Mouse (Mus musculus) hindbrain, embryonic 13.5 days (tissue): ENCODE data around the gene Osbpl2. TPM values are rescaled to one million over a fixed set of nuclear protein-coding genes. Genes with fewer than 3 reads are reported as not detected.

Source experiments
- ATAC-seq: fragments of 200-750 bp; cut with Nextera tagmentation; 2 replicates; pipeline ENCODE4 v1.8.0; 2017; ENCODE audit warnings: moderate TSS enrichment; ENCODE audit not compliant: low FRiP score
- H3K27ac ChIP-seq: fragments of 300-500 bp; sonication (generic); 2 replicates; pipeline ENCODE4 v1.5.1; 2015; ENCODE audit warnings: inconsistent platforms, mild to moderate bottlenecking, moderate library complexity
- H3K27me3 ChIP-seq: fragments of 300-500 bp; sonication (generic); 2 replicates; pipeline ENCODE4 v1.6.1; 2015; ENCODE audit warnings: mild to moderate bottlenecking, inconsistent platforms
- H3K36me3 ChIP-seq: fragments of 300-500 bp; sonication (generic); 2 replicates; pipeline ENCODE4 v1.6.1; 2015; ENCODE audit warnings: mild to moderate bottlenecking, inconsistent platforms
- H3K4me1 ChIP-seq: fragments of 300-500 bp; sonication (generic); replicated peaks from 2 replicates; pipeline ENCODE4 v1.6.1; 2015; ENCODE audit warnings: inconsistent platforms
- H3K4me2 ChIP-seq: fragments of 300-500 bp; sonication (generic); 2 replicates; pipeline ENCODE4 v1.6.1; 2015; ENCODE audit warnings: inconsistent platforms, mild to moderate bottlenecking, moderate library complexity
- H3K4me3 ChIP-seq: fragments of 300-500 bp; sonication (generic); 2 replicates; pipeline ENCODE4 v1.5.1; 2015; ENCODE audit warnings: mild to moderate bottlenecking, inconsistent platforms
- H3K9ac ChIP-seq: fragments of 300-500 bp; sonication (generic); 2 replicates; pipeline ENCODE4 v1.6.1; 2015; ENCODE audit warnings: mild to moderate bottlenecking, inconsistent platforms
- H3K9me3 ChIP-seq: fragments of 300-500 bp; sonication (generic); 2 replicates; pipeline ENCODE4 v1.6.1; 2016; ENCODE audit warnings: inconsistent platforms
- WGBS: fragments of 180-500 bp; shearing (Covaris S2); methylation state at CpG from one replicate; pipeline ENCODE4 v1.1.7; 2015; 5-methylcytosine and 5-hydroxymethylcytosine counted together
- polyA plus RNA-seq: library from polyadenylated mRNA; unstranded; fragments of >200 nt; fragmentation: Nextera tagmentation; extraction: Ambion mirVana; gene quantifications from 2 replicates; pipeline ENCODE4 v1.2.1, GENCODE M21; 2015

Gene Osbpl2
- polyA plus RNA-seq, 1 experiment from 2014 or later, result 58.2 TPM

DNA sequence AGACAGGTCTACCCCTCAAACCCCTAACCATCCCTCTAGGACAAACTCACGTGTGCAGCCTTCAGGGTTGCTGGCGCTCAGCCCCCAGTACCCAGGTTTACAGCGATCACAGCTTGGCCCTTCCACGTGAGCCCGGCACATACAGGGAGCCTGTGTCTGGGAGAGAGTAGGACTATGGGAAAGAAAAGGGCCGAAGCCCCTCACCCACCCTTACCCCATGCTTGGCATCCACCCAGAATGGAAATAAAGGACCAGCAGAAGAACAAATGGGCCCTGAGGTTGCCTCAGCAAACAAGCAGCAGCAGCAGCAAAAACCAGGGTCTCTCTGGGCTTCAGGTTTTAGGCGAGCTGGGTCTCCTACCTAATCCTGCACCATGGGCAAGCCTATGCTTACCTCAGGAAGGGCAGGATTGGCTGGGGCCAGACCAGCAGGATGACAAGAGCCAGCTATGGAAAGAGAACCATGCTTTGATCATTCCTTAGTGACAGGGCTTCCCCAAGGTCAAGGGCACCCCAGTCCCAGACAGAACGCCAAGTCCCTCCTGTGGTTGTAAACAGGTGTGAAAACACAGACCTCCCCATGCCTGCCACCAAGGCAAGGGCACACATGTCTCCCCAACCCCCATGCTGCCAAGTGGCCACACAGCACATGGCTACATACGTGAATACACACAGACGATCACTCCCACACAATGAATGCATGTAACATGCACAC is 78.4 kb downstream of the Osbpl2 start:
- no peak for ATAC-seq
- H3K4me2 ChIP-seq, result no peak overlapping the region

DNA sequence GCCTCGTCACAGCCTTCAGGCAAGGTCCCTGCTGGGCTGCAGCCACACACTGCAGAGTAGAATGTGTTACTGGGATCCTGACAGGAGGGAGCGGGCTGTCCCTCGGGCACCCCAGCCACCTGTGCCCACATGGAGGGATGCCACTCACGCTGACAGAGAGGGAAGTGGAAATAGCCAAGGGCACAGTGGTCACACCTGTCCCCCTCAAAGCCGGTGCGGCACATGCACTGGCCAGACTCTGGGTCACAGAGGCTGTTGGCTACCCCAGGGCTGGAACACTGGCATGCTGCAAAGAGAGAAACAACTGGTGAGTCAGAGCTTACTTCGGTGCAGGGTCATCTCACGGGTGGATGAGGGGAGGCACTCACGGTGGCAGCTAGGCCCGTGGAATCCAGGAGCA is 79.7 kb downstream of the Osbpl2 start:
- Histone ChIP-seq H3K4me2 (no peak overlapping the region), H3K4me3 (no peak overlapping the region), H3K9ac (no peak overlapping the region; the same call in 1 of the 2 replicates), H3K27ac (no peak overlapping the region), H3K4me1 (peaks cover 45% of the 10 kb centered on the region), H3K9me3 (no peaks in the 10 kb centered on the region), H3K27me3 (no peaks in the 10 kb centered on the region), H3K36me3 (no peaks in the 10 kb centered on the region)
- WGBS, result 70% methylated on average over 10 of the region's 10 CpGs
- ATAC-seq, result no peak

More for the DNA sequence above, 78.4 kb downstream of the Osbpl2 start:
- H3K36me3 ChIP-seq, result no peaks in the 10 kb centered on the region
- H3K4me1 ChIP-seq, result peaks cover 39% of the 10 kb centered on the region
- no peak overlapping the region for H3K4me3 ChIP-seq
- 81% methylated on average over 10 of the region's 10 CpGs for WGBS
- H3K9ac ChIP-seq, result peak overlapping the region; percentile 5; the same call in 1 of the 2 replicates
- no peak overlapping the region for H3K27ac ChIP-seq
- H3K27me3 ChIP-seq, result no peaks in the 10 kb centered on the region
- no peaks in the 10 kb centered on the region for H3K9me3 ChIP-seq

DNA sequence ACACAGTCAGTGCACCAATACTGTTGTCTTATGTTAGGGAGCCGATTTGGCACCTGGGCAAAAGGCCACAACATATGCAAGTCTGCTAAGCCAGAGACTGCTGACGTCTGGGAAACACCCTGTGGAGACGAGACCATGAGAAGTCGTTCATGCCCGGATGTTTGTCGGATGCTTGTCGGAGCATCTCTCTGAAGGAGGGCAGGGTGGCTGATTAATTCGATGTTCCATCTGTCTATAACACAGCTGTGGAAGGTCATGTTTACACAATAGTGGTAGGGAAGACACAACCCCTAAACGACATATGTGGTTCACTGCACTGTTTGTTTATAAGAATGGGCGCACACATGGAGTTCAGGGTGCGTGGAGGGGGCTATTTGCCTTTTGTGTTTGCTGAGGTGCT is 81.6 kb downstream of the Osbpl2 start:
- Histone ChIP-seq H3K9me3 (no peaks in the 10 kb centered on the region), H3K9ac (no peak overlapping the region), H3K36me3 (no peaks in the 10 kb centered on the region), H3K4me3 (no peak overlapping the region), H3K27ac (peak overlapping the region; percentile 44; the same call in 1 of the 2 replicates), H3K4me2 (no peak overlapping the region), H3K27me3 (no peaks in the 10 kb centered on the region), H3K4me1 (peaks cover 62% of the 10 kb centered on the region)
- 31% methylated on average over 11 of the region's 11 CpGs for WGBS
- ATAC-seq, result no peak

DNA sequence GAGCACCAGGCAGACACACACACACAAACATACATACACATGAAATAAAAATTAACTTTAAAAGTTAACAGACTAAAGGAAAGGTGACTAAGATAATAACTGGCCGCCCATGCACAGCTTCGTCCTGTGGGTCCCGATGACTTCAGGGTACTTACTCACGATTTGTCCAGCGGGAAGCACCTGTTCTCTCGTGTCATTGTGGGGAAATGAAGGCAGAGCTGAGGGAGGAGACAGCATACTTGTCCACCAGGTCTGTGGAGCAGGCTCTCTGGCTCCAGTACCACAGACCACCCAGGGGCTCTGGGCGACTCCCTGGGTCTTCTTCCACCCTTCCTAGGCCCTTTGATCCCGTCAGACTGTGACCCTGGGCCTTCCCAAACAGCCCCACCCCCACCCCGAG is 82.2 kb downstream of the Osbpl2 start:
- Histone ChIP-seq H3K4me3 (no peak overlapping the region), H3K9me3 (no peaks in the 10 kb centered on the region), H3K36me3 (no peaks in the 10 kb centered on the region), H3K9ac (no peak overlapping the region), H3K4me2 (no peak overlapping the region), H3K27ac (peak overlapping the region; percentile 44; the same call in 1 of the 2 replicates), H3K4me1 (peaks cover 68% of the 10 kb centered on the region), H3K27me3 (no peaks in the 10 kb centered on the region)
- 76% methylated on average over 9 of the region's 9 CpGs for WGBS
- ATAC-seq, result no peak

DNA sequence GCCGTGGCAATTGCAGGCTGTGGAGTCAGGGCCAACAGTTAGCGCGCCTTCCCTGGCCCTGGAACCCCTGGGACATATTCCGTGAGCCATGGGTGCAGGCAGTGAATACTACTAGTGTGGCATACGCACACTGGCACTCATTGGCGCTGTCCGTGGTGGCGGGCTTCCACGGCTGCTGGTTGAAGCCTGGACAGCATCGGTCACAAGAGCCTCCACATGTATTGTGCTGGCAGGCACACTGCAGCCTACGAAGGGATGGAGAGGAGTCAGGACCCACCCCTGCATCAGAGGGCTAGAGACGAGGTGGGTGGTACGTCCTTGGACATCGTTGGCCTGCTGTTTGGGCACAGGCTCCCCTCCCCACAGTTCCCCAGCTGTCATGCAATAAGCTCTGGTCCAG is 83.2 kb downstream of the Osbpl2 start:
- no peak overlapping the region for H3K9ac ChIP-seq
- no peaks in the 10 kb centered on the region for H3K27me3 ChIP-seq
- peaks cover 71% of the 10 kb centered on the region for H3K4me1 ChIP-seq
- no peak overlapping the region for H3K4me2 ChIP-seq
- H3K9me3 ChIP-seq, result no peaks in the 10 kb centered on the region
- no peaks in the 10 kb centered on the region for H3K36me3 ChIP-seq
- H3K27ac ChIP-seq, result no peak overlapping the region
- 87% methylated on average over 14 of the region's 14 CpGs for WGBS
- no peak overlapping the region for H3K4me3 ChIP-seq
- ATAC-seq, result no peak

DNA sequence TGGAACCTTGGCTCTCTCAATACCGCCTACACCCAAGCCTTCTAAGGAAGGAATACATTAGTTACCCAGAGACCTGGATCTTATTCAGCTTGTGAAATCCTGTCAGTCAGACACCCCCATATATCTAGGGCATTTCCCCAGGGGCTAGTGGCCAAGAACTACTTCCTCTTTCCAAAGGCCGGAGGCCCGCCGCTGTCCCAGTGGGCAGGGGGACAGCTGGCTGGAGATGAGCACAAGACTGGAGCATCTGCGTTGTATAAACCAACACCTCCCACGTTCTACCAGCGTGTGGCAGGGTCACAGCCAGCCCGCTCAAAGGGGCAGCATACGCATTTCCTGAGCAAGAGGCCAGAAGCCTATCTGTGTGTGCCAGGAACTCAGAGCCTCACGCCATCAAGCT is 83.7 kb downstream of the Osbpl2 start:
- Histone ChIP-seq H3K27me3 (no peaks in the 10 kb centered on the region), H3K9me3 (no peaks in the 10 kb centered on the region), H3K4me1 (peaks cover 68% of the 10 kb centered on the region), H3K4me2 (no peak overlapping the region), H3K4me3 (no peak overlapping the region), H3K36me3 (no peaks in the 10 kb centered on the region), H3K27ac (no peak overlapping the region; the same call in 1 of the 2 replicates), H3K9ac (no peak overlapping the region)
- WGBS, result 56% methylated on average over 10 of the region's 10 CpGs
- ATAC-seq, result no peak

DNA sequence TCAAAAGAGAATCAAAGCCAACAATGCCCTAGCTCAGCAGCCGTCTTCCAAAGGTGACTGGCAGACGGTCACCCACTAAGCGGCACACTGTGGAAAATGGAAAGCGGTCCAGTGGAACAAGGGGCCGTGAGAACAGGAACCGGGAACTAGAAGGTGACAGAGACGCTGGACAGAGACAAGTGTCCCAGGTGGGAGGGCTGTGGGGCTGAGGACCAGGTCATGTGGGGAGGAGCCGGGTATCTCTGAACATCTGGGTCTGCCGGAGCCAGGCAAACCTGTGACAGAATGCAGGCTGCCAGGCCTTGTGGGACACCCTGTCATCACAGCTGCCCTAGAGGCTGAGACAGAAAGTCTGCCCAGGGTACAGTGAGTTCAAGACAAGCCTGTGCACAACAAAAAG is 85.4 kb downstream of the Osbpl2 start:
- 89% methylated on average over 9 of the region's 9 CpGs for WGBS
- H3K4me1 ChIP-seq, result peaks cover 64% of the 10 kb centered on the region
- ATAC-seq, result 0 out of 2 replicates have a peak, but pooled peaks have one; percentile 4
- no peak overlapping the region for H3K9ac ChIP-seq
- no peak overlapping the region for H3K4me2 ChIP-seq
- H3K4me3 ChIP-seq, result no peak overlapping the region
- peak overlapping the region; percentile 90 for H3K27ac ChIP-seq
- no peaks in the 10 kb centered on the region for H3K27me3 ChIP-seq
- no peaks in the 10 kb centered on the region for H3K36me3 ChIP-seq
- no peaks in the 10 kb centered on the region for H3K9me3 ChIP-seq

DNA sequence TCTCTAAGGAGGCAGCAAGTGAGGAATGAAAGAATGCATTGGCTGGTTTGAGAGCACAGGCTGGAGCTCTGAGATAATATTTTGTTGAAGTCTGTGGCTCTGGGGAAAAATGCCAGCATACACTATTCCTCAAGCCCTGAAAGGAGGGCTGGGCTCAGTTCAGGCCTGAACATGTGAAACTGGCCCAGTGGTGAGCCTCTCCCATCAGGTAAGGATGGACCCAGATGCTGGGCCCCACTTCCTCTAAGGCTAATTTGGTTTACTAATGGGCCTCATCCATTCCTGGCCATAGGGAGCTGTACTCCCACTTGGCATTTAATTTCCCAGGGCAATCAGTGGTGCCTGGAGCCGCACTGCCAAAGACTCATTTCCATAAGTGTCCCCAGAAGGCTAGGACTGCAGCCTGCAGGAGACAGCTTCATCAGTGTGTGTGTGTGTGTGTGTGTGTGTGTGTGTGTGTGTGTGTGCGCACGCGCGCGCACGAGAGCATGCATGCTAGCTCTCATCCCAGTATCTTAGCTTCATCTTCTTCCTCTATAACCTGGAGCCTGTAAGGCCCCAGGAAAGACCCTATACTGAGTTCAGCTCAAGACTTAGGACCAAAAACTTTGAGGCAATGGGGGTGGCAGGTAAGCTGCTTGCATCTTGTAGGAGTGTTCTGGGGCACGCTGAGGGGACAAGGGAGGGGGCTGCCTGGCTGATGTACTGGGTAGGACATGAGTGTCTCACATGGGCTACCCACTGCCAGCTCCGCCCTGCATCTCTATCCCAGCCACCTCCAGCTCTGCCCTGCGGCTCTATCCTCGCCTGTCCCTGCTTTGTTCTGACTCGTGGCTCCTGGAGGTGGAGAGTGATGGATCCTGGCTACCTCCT is 86.2 kb downstream of the Osbpl2 start:
- Histone ChIP-seq H3K27me3 (no peaks in the 10 kb centered on the region), H3K36me3 (no peaks in the 10 kb centered on the region), H3K4me1 (peaks cover 61% of the 10 kb centered on the region), H3K27ac (peak overlapping the region; percentile 90), H3K4me2 (0 out of 2 replicates have a peak overlapping the region, but pooled peaks have one; percentile 13), H3K9me3 (no peaks in the 10 kb centered on the region), H3K4me3 (no peak overlapping the region), H3K9ac (peak overlapping the region; percentile 49)
- WGBS, result 49% methylated on average over 12 of the region's 12 CpGs
- ATAC-seq, result peak; percentile 74

DNA sequence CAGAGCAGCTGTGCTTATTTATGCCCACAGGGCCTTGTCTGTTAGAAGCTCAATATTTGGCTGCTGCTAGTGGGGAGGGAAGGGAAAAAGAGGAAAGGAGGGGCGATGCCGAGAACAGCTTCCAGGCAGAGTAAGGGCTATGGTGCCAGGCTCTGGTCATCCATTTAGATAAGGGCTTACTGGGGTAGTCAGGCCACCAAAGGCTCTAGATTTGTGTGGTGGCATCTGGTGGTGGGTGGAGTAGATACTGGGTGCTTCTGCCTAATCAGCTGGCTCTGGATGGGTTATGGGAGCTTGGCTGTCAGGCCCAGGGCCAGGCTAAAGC is 86.8 kb downstream of the Osbpl2 start:
- no peak overlapping the region for H3K4me3 ChIP-seq
- peak overlapping the region; percentile 49 for H3K9ac ChIP-seq
- no peaks in the 10 kb centered on the region for H3K9me3 ChIP-seq
- H3K27ac ChIP-seq, result peak overlapping the region; percentile 90
- H3K4me1 ChIP-seq, result peaks cover 55% of the 10 kb centered on the region
- H3K4me2 ChIP-seq, result no peak overlapping the region
- 74% methylated on average over 2 of the region's 2 CpGs for WGBS
- ATAC-seq, result no peak; the same call in 1 of the 2 replicates
- H3K27me3 ChIP-seq, result no peaks in the 10 kb centered on the region
- H3K36me3 ChIP-seq, result no peaks in the 10 kb centered on the region

DNA sequence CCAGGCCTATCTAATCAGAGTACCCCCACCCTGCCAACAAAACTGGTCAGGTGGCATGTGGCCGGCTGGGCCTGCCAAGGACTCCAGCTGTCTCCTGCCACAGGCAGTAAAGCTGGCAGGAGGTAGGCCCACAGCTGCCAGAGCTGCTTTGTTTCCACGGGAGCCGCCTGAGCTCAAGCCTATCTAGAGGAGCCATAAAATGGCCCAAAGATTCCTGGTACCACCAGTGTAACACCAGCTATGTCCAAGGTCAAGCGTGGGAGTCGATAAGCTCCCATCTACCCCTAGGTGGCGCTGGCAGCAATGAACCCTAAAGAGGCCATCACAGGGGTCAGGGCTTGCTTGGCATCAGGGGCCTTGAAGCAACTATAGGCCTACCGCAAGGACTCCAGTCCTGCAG is 88.7 kb downstream of the Osbpl2 start:
- Histone ChIP-seq H3K27ac (no peak overlapping the region), H3K4me1 (peaks cover 37% of the 10 kb centered on the region), H3K9me3 (no peaks in the 10 kb centered on the region), H3K4me3 (no peak overlapping the region), H3K4me2 (no peak overlapping the region), H3K36me3 (no peaks in the 10 kb centered on the region), H3K27me3 (no peaks in the 10 kb centered on the region), H3K9ac (no peak overlapping the region)
- no peak for ATAC-seq
- WGBS, result 70% methylated on average over 7 of the region's 7 CpGs

DNA sequence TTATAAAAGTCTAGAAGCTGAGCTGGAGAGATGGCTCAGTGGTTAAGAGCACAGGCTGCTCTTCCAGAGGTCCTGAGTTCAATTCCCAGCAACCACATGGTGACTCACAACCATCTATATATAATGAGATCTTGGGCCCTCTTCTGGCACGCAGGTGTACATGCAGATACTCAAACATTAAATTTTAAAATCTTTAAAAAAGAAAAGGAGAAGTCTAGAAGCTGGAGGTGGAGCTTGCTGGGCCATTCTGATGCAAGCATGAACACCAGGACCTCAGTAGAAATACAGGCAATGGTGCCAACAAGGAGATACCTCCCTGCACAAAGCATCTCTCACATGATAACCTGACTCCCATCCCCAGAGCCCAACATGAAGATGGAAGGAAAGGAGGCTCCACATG is 89.9 kb downstream of the Osbpl2 start:
- WGBS, result 70% methylated on average over 1 of the region's 1 CpGs
- no peaks in the 10 kb centered on the region for H3K9me3 ChIP-seq
- H3K27me3 ChIP-seq, result no peaks in the 10 kb centered on the region
- H3K36me3 ChIP-seq, result no peaks in the 10 kb centered on the region
- H3K4me1 ChIP-seq, result peaks cover 34% of the 10 kb centered on the region
- H3K9ac ChIP-seq, result no peak overlapping the region
- no peak overlapping the region for H3K4me2 ChIP-seq
- no peak for ATAC-seq
- no peak overlapping the region for H3K27ac ChIP-seq
- H3K4me3 ChIP-seq, result no peak overlapping the region

DNA sequence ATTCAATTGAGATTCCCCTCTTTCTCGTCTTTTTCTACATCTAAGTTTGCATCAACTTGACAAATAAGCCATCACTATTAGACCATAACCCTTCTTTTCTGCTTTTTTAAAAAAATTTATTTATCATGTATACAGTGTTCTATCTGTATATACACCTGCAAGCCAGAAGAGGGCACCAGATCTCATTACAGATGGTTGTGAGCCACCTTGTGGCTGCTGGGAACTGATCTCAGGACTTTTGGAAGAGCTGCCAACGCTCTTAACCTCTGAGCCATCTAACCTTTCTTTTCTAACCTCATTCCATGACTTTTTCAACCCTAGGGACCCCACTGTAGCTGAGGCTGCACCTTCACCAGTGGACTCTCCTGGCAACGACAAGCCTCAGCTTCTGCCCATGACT is 93.1 kb downstream of the Osbpl2 start:
- H3K9ac ChIP-seq, result no peak overlapping the region
- H3K4me1 ChIP-seq, result peaks cover 17% of the 10 kb centered on the region
- no peaks in the 10 kb centered on the region for H3K27me3 ChIP-seq
- H3K27ac ChIP-seq, result no peak overlapping the region
- no peaks in the 10 kb centered on the region for H3K36me3 ChIP-seq
- no peak overlapping the region for H3K4me2 ChIP-seq
- no peak for ATAC-seq
- no peak overlapping the region for H3K4me3 ChIP-seq
- WGBS, result 98% methylated on average over 3 of the region's 3 CpGs
- H3K9me3 ChIP-seq, result no peaks in the 10 kb centered on the region
